Mouse (Mus musculus) kidney, adult 8-10 months (tissue): ENCODE results near the gene Slc16a11.
A peak's percentile ranks its signal among the peaks of the same experiment; 100 is the strongest.
"Not testable (repeated sequence)": the region's sequence is repeated elsewhere in the genome, so short reads cannot be mapped to it uniquely, and the experiment has no call there.

Source experiments
- DNase-seq, 2 experiments: peaks; one replicate each; pipeline ENCODE4 v3.0.0; 2022

The Slc16a11 gene

DNA sequence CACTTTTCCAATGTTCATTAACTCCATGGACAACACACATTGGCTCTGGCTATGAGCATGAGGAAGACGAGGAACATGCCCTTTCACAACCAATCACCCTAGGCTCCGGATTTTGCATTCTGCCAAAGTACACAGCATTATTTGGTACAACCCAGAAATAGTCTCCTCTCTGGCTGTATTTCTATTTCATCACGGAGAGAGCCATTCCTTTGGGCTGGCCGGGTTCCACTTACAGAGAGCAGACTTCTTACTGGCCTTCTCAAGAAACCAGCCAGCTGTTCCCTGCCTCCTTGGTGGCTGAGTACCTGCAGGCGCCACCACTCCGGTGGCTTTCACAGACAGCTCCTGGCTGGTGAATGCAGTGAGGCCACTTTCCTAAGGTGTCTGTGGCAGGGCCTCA is at the start of gene Slc16a11:
Slc16a11 (plus strand) TSS at position 330 of the 400 bp plus-strand sequence.
- DNase-seq, result peak; percentile 28 to 38

DNA sequence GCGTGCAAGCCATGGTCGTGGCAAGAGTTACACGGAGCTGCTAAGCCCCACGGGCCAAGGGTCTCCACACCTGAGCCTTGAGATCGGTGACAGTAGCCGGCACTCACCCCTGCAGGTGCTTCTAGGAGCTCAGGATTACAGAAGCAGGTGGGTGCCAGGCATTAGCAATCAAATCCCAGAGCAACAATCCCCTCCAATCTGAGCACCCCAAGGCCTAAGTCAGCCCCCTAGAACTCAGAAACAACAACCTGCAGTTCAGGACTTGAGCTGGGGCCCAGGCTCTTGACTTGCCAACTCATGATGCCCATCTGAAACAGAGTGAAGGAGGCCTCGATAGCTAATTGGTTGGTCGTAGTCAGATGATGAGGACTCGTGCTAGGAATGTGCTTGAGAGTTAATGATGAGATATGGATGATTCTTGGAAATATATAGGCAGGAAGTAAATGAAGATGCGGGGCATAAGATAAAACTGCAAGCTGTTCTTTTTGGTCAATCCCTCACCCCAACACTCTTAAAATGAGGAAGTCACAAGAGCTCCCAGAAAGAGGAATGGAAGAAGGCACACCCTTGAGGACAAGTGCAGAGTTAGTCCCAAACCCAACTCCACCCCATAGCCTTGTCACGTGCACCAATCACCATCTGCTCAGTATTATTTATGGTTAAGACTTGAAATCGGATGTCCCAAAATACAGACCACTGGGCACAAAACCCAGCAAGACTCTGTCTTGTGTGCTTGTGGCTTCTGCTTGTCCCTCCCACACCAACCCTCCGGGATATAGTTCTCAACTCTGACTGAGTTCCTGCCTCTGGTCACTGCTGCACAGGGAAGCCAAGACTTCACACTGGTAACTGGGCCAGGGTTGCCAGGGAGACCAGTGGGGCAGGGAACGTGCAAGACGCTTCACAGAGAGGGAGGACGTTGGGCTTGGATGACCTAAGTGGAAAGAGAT is 46.3 kb upstream of the Slc16a11 start:
- DNase-seq, result no peak

DNA sequence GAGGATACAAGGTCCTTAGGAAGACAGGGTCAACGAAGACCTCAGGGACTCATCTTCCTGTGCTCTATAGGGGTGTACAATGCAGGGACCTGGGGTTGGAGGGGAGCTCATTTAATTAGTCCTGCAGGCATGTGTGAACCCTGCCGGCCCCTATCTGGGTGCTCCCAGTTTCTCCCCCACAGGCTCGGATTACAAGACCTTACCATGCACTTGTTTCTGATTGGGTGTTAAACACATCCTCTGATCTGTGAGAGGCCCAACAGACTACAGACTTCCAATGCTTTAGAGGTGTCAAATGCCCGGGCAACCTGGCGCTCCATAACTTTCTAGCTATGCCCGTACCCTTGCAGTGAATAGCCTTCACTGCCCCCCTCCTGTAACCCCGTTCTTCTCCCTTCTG is 44.4 kb upstream of the Slc16a11 start:
- no peak for DNase-seq

DNA sequence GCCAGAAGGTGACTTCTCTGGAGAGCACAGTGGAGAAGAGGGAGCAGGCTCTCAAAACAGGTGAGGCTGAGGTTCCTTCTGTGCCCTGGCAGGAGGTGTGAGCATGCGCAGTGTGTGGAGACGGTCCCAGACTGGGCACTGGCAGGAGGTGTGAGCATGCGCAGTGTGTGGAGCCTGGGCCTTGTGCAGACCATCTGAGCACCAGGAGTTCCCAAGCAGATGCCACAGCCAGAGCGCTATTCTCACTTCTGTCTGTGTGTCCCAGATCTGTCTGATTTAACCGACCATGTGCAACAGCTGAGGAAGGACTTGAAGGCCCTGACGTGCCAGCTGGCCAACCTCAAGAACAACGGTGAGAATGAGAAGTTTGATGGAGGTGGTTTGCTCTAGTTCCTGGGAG is 43.1 kb upstream of the Slc16a11 start:
- not testable (repeated sequence) for DNase-seq

DNA sequence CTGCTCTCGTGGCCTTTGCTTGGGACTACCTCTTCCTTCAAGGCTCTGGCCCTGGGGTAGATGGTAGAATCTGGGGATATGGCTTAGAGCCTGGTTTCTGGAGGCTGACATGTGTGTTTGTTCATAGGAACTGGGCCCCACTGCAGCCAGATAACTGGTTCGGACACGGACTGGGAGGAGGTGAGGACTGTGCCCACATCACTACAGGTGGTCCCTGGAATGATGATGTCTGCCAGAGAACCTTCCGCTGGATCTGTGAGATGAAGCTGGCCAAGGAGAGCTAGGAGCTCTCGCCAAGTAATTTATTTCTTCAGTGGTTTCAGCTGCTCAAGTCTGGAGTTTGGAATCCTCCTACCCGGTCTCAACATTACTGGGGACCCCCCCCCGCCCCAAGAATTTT is 42.3 kb upstream of the Slc16a11 start:
- DNase-seq, result no peak

DNA sequence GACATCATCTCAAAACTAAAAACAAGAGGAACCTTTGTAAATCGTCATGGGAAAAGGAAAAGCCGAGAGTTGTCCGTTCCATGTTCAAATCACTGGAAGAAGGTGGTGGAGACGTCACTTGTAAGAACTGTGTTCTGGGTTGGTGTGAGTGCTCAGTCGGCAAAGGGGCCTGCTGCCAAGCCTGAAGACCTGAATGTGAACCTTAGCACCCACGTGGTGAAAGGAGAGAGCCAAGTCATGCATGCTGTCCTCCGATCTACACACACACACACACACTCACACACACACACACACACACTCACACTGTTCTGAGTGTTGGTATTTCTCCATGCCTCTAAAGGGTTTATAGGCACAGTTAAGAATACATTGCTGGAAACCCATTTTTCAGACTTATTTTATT is 41.4 kb upstream of the Slc16a11 start:
- peak; percentile 81 to 86 for DNase-seq

DNA sequence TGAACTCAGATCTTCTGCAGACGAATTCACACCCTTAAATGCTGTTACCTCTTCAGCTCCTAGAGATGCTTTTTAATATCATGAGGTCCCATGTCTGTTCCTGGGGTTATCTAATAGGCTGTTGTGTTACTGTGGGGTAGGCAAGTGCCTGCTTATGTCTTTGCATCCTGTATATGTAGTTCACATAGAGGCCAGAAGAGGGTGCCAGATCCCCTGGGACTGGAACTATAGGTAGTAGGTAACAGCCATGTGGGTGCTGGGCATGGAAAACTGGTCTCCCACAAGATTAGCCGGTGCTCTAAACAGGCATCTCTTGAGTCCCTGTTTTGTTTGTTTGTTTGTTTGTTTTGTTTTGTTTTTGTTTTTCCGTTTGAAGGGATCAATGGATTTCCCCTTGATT is 40.7 kb upstream of the Slc16a11 start:
- DNase-seq, result peak in 1 of 2 experiments; percentile 58

DNA sequence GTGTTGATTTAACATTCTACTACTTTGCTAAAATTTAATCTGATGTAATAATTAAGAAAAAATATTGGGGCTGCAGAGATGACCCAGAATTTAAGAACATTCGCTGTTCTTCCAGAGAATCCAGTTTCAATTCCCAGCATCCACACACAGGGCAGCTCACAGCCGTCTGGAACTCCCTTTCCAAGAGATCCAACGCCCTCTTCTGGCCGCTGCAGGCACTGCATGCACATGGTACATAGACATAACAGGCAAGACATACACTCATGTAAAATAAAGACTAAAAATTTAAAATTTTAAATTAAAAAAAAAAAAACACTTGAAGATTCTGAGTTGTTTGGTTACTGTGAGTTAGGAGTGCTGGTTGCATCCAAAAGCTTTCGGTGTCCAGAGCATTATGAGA is 40.3 kb upstream of the Slc16a11 start:
- DNase-seq, result peak in 1 of 2 experiments; percentile 44

DNA sequence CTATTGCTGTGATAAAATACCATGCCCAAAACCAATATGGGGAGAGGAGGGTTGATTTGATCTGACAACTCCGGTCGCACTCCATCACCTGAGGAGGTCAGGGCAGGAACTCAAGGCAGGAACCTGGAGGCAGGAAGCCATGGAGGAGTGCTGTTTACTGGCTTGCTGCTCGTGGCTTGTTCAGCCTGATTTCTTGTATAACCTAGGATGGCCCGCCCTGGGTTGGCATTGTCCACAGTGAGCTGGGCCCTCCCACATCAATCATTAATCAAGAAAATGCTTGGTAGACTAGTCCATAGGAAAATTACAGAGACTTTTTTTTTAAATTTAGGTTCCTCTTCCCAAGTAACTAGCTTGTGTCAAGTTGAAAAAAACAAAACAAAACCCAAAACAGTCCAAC is 38.1 kb upstream of the Slc16a11 start:
- peak; percentile 82 to 85 for DNase-seq

DNA sequence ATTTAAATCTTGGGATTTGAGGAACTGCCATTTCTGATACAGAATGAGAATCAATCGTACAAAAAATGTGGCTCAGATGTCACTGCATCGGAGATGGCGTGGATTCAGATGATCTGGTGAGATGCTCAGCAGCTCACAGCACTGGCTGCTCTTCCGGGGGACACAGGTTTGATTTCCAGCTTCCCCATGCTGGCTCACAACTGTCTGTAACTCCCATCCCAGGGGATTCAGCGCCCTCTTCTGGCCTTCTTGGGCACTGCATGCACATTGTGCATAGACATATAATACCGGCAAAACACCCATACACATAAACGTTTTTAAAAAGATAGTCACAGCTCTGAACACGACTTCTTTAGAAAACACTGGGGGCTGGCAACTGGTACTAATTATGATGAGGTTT is 34.9 kb upstream of the Slc16a11 start:
- no peak for DNase-seq

DNA sequence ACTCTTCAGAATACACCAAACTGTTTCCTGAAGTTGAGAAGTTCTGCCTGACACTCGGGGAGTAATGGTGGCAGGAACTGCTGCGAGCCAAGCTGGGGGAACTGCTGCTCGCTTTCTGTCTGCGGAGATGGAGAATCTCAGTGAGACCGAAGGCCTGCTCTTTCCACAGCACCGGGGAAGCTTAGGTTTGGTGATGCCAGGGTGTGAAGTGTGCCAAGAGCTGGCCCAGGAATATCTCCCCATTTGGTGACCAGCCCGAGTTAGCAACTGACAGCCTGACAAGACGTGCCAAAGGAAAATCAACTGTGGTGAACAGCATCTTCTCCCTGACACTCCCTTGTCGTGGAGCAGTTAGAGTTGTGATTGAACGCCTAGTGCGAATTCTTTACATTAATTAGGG is 34.2 kb upstream of the Slc16a11 start:
- no peak for DNase-seq

DNA sequence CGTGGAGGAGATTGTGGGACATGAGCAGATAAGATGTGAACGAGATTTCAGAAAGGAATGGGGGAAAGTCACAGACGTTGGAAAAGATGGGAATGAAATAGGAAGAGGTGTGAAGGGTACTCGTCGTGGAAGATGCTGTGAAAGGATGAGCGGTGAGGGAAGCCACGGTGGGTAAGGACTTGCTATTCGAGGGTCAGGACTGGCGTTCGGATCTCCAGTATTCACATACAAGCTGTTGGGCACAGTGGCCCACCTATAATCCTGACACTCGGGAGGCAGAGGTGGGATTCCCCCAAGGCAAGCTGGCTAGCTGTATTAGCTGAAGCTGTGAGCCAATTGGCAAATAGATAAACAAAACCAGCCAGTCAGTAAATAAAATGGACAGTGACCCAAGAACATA is 33.8 kb upstream of the Slc16a11 start:
- no peak for DNase-seq

DNA sequence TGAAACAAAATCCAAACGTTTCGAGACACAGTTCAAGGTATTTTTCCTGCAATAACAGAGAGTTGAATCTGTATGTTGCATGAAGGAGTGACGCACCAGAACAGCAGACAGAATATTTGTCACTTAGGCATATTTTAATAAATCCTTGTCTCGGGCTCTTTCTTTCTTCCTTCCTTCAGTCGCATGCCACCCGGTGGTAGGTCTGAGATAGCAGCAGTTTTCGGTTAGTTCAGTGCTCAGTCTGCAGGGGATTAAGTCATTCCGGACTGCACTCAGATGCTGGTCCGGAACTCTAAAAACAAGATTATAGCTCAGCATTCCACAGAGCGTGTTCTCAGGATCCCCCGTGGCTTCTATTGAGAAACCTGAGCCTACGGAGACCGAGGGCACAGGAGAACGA is 33.2 kb upstream of the Slc16a11 start:
- peak in 1 of 2 experiments; percentile 23 for DNase-seq

DNA sequence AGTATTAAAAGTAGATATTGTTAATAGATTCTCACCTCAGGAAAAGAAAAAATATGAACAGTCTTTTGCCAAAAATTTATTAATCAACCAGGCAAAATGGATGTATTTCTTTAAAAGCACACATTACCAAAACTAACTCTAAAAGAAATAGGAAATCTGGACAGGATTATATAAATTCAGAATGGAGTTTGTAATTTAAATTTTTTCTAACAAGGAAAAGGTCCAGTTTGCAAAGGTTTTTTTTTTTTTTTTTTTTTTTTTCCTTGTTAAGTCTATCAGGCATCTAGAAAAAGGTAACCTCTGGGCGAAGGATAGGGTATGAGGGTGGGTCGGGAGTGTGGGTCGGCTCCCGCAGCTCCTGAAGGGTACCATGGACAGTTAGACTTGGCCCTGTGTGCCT is 32.1 kb upstream of the Slc16a11 start:
- DNase-seq, result no peak

DNA sequence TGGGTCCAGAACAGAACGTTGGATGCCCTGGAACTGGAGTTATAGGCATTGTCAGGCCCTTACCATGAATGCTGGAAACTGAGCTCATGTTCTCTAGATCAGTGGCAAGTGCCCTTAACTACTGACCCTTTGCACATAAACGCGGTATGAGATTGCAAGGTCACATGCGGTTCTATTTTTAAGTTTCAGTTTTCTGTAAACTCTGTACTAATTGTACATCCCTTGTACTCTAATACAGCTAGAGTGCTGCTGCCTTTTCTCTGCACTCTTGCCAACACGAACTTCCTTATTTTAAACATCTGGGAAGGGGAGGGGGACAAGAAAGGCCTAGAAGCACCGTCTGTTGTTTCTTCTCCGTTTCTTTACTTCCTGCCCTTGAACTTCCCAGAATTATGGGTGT is 27.4 kb upstream of the Slc16a11 start:
- DNase-seq, result no peak

DNA sequence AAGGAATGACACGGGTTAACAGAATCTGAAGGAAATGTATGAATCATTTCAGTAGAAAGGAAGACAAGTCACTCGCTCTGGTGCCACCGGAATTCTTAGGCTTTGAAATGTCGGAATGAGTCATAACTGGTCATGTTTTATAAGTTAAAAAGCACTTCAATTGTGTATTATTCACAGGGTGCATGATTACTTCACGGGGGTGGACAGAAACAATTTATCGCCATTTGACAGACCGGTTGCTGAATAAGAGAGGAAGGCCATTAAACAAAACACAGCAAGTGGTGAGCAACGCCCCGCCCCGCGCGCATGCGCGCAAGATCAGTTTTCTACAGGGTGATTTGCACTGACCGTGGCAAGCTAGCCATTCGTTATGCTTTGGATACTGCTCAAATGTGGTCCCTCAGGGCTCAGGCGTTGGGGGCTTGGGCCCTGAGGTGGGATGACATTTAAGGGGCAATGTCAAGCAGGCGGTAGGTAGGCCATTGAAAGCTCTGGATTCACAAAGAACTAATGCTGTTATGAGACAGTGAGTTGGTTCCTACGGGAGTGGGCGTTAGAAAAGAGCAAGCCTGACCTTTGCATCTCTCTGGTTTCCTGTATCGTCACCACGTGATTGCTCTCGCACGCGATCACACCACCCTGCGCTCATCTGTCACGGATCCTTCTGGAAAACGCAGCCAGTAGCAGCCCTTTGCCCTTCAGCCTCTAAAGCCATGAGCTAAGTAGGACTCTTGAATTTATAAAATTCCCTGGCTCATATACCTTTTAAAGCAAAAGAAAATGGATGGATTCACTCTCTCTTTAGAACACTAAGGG is 23.0 kb upstream of the Slc16a11 start:
- DNase-seq, result peak in 1 of 2 experiments; percentile 32

DNA sequence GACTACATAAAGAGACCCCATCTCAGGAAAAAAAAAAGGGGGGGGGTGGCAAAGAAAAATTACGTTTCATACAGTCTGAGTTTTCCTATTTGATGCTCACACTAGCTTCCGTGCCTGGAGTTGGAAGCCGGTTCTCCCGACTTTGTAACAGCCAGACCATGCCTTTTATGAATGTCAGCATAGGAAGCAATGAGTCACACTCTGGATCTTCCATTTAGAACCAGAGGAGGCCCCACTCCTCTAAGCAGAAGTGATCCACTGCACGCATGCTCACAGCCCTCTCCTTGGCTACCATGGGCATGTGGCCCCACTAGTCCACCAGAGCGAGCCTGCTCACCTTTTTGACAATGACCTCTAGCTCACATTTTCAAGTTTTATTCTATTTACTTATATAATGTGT is 21.4 kb upstream of the Slc16a11 start:
- no peak for DNase-seq

DNA sequence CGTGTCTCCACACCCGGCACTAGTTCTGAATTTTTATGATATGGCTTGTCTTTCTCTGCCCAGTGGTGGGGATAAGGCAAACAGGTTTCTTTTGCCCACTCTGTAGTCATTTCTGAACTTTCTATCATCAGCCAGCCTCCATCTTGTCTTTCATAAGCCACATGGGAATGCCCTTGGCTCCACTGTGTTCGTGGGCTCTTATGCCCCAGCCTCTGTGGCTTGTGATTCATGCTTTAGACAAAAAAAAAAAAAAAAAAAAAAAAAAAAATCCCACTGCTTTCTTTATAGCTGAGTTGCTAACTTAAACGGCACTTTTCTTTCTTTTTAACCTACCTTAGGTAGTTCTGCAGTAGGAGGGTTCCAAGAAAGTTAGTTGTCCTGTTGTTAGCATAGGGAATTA is 20.4 kb upstream of the Slc16a11 start:
- no peak for DNase-seq

DNA sequence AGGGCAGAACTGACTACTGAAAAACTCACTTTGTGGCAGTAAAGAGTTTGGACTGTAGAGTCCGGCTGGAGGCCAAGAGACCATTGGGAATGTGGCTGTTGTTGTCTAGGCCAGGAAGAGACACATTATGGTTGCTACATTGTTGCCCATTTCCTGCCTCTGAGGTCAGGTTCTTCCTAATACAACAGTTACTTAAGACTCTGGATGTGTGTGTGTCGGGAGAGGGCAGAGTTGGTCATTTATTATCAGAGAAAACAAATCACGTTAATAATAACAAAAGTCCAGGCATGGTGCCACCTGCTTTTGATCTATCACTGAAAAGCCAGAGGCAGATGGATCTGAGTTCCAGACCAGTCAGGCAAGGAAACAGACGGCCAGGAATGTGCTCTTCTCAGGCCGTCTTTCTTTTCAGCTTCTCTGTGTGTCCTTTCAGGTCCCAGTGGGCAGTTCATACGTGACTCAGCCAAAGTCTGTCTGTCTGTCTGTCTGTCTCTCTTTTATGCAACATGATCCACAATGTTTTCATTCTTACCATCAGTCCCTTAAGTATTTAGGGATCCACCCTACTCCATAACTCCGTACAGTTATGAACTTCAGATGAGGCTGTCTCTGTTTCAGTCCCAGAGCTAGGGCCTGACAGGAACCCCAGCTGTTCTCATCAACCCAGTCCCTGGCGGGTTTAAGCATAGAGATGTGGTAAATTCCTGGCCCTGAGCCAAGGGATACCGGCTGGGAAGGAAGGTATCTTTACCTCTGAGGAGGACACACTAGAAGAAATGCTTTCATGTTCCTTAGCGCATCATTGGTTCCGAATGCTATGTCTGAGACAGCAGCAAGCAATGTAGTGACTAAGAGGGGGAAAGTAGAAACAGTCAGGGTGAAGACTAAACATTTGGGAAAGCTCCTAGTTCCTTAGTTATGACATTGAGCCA is 18.9 kb upstream of the Slc16a11 start:
- DNase-seq, result peak in 1 of 2 experiments; percentile 60

DNA sequence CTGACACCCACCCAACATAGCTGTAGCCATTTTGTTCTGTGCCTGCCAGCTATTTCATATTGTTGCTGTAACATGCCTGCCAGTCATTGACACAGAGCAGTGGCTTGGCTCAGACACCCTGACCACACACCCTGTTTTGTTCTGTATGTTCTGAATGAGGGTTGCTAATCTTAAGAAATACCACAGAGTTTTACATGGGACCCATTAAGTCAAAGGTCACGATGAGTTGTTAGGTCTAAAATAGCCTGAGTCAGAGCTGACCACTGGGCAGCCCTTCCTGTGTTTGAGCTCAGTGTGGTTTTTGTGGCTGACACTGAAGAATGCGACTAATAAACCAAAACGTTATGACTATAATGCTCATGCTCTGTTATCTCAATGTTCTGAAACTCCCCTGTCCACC is 14.2 kb upstream of the Slc16a11 start:
- DNase-seq, result no peak

DNA sequence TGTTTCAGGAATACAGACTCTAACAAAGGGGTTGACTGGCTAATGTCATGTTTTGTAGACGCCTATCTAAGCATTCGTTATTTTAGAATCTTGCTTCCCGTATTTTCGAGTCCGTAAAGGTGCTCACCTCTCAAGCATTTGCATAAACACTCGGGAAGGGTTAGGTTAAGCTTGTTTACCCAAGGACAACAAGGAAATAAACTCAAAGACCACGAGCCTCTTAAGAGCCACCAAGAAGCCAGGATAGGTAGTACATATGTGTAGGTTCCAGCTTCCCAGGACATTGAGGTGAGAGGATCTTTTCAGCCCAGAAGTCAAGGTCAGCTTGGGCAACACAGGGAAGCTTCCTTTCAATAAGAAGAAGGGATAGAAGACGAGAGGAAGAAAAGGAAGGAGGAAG is 13.4 kb upstream of the Slc16a11 start:
- no peak for DNase-seq

DNA sequence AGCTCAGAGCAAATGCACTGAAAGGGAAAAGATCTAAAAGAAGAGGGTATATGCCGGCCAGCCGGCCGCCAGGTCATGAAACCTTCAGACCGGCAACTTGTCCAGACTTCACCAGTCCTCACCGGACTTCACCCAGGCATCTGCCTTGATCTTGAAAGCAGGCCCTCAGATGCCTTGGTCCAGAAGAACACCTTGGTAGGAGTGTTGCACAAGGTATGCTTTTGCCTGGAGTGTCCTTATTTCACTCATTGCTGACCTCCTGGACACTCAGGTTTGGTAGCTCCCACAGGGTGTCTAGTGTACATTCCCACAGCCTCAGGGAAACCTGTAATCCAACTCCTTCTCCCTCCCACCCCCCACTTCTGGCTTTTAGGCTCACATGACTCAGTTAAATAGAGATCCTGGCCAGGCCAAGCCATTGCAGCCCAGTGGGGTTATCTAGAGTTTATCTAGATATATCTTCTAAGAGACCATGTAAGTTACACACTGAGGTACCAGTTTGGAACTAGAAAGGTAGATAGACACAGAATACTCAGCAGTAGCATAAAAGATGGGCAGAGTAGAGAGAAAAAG is 12.4 kb upstream of the Slc16a11 start:
- DNase-seq, result no peak
